Mouse (Mus musculus) heart, postnatal 36 days (tissue): ENCODE measurements at regions not wholly inside any gene's neighbourhood (a gene's known extent, or its start where the extent isn't known, plus 50 kb on each side); places are given as distances from the start of the nearest gene placed in this dataset.

ENCODE experiments used
- DNase-seq, 2 experiments: peaks; one replicate each; pipeline ENCODE4 v3.0.0; 2021 to 2022
- intact Hi-C: fragments of 180-260 bp; cut with DNase I; formaldehyde crosslinking; loops from one replicate; pipeline ENCODE4 v1.15.1; 2025

DNA sequence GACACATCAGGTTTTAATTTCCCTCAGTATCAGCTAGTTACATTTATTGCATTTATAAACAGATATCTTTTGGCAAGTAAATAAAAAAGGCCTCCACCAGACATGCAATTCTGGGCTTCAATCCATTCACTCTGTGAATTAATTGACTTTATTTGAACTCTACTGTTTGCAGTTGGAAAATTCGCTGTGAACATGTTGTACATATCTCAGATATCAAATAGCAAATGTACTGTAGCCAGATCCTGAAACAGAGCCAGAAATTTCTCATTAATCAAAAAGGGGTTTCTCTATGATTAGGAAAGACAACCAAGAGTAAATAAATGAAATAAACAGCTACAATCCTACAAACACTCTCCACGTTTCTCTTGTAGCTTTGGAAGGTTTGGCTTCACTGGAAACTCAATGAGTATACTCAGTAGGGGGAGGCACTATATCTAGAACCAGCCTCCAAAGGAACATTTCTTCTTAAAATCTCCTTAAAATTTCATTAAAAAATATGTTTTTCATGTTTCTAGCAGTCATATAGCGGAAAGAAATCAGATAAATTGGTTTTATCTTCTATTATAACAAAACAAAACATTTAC, 211.8 kb upstream of the Gm10192 start:
- intact Hi-C loops, result no loop called here
- DNase-seq, result no peak

- no peak for DNase-seq
- intact Hi-C loops, result no loop called here
Observed at GRCm38 (mm10) chr4:97381084-97381483, 198.1 kb upstream of the Gm10192 start.

DNA sequence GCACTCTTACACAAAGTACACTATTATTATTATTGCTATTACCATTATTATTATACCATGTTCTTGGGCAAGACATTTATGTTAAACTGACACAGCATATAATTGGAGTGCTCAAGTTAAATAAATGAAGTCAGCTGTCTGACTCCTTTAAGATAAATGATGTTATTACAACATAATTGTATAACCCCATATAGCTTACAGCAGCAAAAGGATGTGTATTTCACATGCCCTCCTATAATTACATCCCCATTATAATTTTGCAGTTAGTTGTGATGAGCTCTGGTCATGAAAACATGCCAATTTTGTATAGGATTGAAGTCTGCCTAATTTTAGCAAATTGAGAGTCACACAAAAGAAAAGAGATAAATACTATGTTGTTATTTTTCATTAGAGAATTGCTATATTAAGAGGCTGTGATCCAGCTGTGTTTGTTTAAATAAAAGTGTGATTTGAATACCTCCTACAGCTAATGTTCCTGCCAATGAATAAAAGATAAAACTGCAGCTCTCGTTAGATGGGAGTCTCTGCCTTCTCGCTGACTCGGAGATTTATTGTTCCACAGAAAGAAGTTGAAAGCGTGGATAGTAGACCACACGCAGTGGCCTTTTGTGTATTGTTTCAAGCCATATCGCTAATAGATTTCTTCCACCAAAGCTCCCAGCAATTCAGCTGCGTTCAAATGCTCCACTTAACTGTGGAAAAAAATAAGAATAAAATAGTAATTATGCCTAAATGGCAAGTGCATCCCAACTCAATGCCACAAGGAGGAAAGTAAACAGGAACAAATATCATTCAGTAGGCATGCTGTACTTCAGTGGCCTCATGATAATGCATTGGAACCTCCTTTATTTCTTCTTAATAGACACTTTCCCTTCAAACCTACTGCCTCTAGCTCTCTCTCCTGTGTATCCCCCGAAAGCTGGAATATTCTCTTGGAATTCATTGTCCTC, 194.9 kb upstream of the Gm10192 start:
- intact Hi-C loops, result no loop called here
- DNase-seq, result no peak

DNA sequence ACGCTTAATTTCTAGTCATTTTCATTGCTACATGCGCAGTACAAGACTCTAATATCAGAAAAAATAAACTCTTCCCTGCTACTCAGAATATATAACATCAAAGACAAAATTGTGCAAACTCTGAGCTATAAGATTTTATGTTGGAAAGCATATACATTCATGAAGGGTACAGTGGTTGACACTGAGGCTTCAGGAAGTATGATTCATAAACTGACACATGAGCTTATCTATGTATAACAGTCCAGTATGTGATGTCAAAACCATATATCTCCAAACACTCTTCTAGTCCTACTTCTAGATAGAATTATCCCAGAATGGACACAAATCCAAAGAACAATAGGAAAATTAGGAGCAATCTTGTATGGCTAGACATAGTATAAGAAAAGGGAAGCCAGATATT, 177.5 kb upstream of the Gm10192 start:
- no peak for DNase-seq
- intact Hi-C loops, result no loop called here

DNA sequence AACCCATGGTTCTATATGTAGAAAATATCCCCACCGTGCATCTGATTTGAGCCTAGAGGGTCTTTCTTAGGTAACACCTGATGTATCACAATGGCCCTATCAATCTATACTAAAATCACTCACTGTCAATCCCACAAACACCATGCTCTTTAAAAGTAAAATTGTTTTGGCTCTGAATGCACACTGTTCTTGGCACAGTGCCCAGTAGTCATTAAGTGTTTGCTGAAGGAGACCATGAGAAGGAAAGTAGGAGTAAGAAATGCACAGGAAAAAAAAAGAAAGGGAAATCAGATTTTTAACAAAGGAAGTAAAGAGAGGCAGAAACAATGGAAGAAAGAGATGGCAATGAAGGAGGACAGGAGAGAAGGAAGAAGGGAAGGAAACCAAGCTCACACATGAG, 175.0 kb upstream of the Gm10192 start:
- no peak for DNase-seq
- intact Hi-C loops, result no loop called here

GRCm38 (mm10) chr4:97346799-97347198, 163.8 kb upstream of the Gm10192 start:
- intact Hi-C loops, result no loop called here

DNA sequence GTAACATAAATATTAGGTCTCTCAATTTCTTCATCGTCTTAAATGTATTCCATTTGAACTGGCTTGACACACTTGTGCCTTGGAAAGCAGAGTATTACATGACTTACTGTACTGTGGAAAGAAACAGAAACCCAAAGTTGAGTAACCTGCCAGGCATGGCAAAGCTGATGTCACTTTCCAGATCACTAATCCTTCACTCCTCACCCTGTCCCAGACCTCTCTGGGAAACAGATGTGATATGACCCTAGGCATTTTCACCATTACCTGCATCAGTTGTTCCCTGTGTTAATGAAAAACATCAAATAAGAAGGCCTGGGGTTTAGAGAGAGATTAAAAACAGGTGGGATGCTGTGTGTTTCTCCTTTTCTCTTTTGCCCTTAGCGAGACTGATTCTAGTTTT, 161.4 kb upstream of the Gm10192 start:
- intact Hi-C loops, result no loop called here
- DNase-seq, result no peak

More at GRCm38 (mm10) chr4:97346799-97347198, 163.8 kb upstream of the Gm10192 start:
- no peak for DNase-seq

- no peak for DNase-seq
- intact Hi-C loops, result no loop called here
Observed at GRCm38 (mm10) chr4:97343378-97343777, 160.4 kb upstream of the Gm10192 start.
